Mouse (Mus musculus) left cerebral cortex, adult 9 months (tissue): ENCODE measurements around the gene Rps26.

Experiments used
- DNase-seq, 2 experiments: peaks; one replicate each; pipeline ENCODE4 v3.0.0; 2022; ENCODE audit warnings: low spot score in 2 of 2

Rps26 gene

GRCm38 (mm10) chr10:128626311-128627310 is at the start of gene Rps26:
Gene Rps26, minus strand, starts transcription at chr10:128626747.
- DNase-seq, result peak; percentile 96 to 97

- DNase-seq, result peak in 1 of 2 experiments; percentile 43
These were observed 48.0 kb upstream of the Rps26 start for GRCm38 (mm10) chr10:128674469-128675008.

GRCm38 (mm10) chr10:128673763-128674468 is 47.4 kb upstream of the Rps26 start, which contains the start of gene Suox:
Gene Suox, minus strand, starts transcription at chr10:128674073.
- peak; percentile 36 to 76 for DNase-seq

GRCm38 (mm10) chr10:128671148-128671547 is 44.6 kb upstream of the Rps26 start:
- DNase-seq, result no peak

- DNase-seq, result peak in 1 of 2 experiments; percentile 62
These were observed 42.5 kb upstream of the Rps26 start for GRCm38 (mm10) chr10:128668790-128669672.

- DNase-seq, result no peak
These were observed 39.3 kb upstream of the Rps26 start for GRCm38 (mm10) chr10:128665806-128666205.

GRCm38 (mm10) chr10:128665307-128665706 is 38.8 kb upstream of the Rps26 start:
- no peak for DNase-seq

- no peak for DNase-seq
These were observed 38.3 kb upstream of the Rps26 start for GRCm38 (mm10) chr10:128664808-128665207.

GRCm38 (mm10) chr10:128663441-128664220 is 37.1 kb upstream of the Rps26 start:
- DNase-seq, result no peak

GRCm38 (mm10) chr10:128662465-128662864 is 35.9 kb upstream of the Rps26 start:
- no peak for DNase-seq

GRCm38 (mm10) chr10:128659490-128659889 is 32.9 kb upstream of the Rps26 start:
- no peak for DNase-seq

- no peak for DNase-seq
These were observed 31.3 kb upstream of the Rps26 start for GRCm38 (mm10) chr10:128657844-128658243.

GRCm38 (mm10) chr10:128656731-128657130 is 30.2 kb upstream of the Rps26 start:
- DNase-seq, result no peak

GRCm38 (mm10) chr10:128655254-128655653 is 28.7 kb upstream of the Rps26 start:
- DNase-seq, result no peak

GRCm38 (mm10) chr10:128653866-128654265 is 27.3 kb upstream of the Rps26 start:
- DNase-seq, result no peak

- peak in 1 of 2 experiments; percentile 29 for DNase-seq
These were observed 19.9 kb upstream of the Rps26 start for GRCm38 (mm10) chr10:128646139-128647089.

- DNase-seq, result peak in 1 of 2 experiments; percentile 34
These were observed 18.8 kb upstream of the Rps26 start, which contains the start of gene Ikzf4 for GRCm38 (mm10) chr10:128645111-128646011. Gene Ikzf4, minus strand, starts transcription at chr10:128645991.

- no peak for DNase-seq
These were observed 16.2 kb upstream of the Rps26 start for GRCm38 (mm10) chr10:128642749-128643148.
